Mouse (Mus musculus) lung, postnatal 0 days (tissue): Measurements from ENCODE around the gene Gm10073.

Experiments used
- CTCF ChIP-seq: IDR thresholded peaks from 2 replicates; pipeline ENCODE4 v1.5.1; 2016; ENCODE audit warnings: antibody characterized with exemption, mild to moderate bottlenecking
- EP300 ChIP-seq: IDR thresholded peaks from 2 replicates; pipeline ENCODE4 v1.6.1; 2016; ENCODE audit warnings: antibody characterized with exemption, mild to moderate bottlenecking, control low read depth

GRCm38 (mm10) chr8:106570386-106570785 is 2.9 kb downstream of the Gm10073 start:
- TF ChIP-seq CTCF (no peak), EP300 (no peak)
